Mouse (Mus musculus) midbrain, embryonic 16.5 days (tissue): ENCODE data around the gene Lrmda. TPM values are rescaled to one million over a fixed set of nuclear protein-coding genes. Genes with fewer than 3 reads are reported as not detected.

Source experiments
- ATAC-seq: fragments of 200-750 bp; cut with Nextera tagmentation; 2 replicates; pipeline ENCODE4 v1.8.0; 2017; ENCODE audit warnings: moderate TSS enrichment
- H3K27ac ChIP-seq: fragments of 300-500 bp; sonication (generic); 2 replicates; pipeline ENCODE4 v1.5.1; 2014; ENCODE audit warnings: mild to moderate bottlenecking, low read length, mixed read lengths
- H3K27me3 ChIP-seq: fragments of 300-500 bp; sonication (generic); 2 replicates; pipeline ENCODE4 v1.6.1; 2014; ENCODE audit warnings: low read depth, low read length, mixed read lengths; ENCODE audit not compliant: control insufficient read depth, insufficient read depth
- H3K36me3 ChIP-seq: fragments of 300-500 bp; sonication (generic); 2 replicates; pipeline ENCODE4 v1.6.1; 2014; ENCODE audit warnings: mild to moderate bottlenecking, low read length, moderate library complexity, mixed read lengths; ENCODE audit not compliant: control insufficient read depth, insufficient read depth
- H3K4me1 ChIP-seq: fragments of 300-500 bp; sonication (generic); 2 replicates; pipeline ENCODE4 v1.6.1; 2014; ENCODE audit warnings: mild to moderate bottlenecking, low read length, mixed read lengths; ENCODE audit not compliant: control insufficient read depth, insufficient read depth
- H3K4me2 ChIP-seq: fragments of 300-500 bp; sonication (generic); 2 replicates; pipeline ENCODE4 v1.6.1; 2014; ENCODE audit warnings: mild to moderate bottlenecking, low read length, mixed read lengths
- H3K4me3 ChIP-seq: fragments of 300-500 bp; sonication (generic); 2 replicates; pipeline ENCODE4 v1.5.1; 2014; ENCODE audit warnings: low read depth, mild to moderate bottlenecking, low read length, moderate library complexity, mixed read lengths
- H3K9ac ChIP-seq: fragments of 300-500 bp; sonication (generic); 2 replicates; pipeline ENCODE4 v1.6.1; 2014; ENCODE audit warnings: low read depth, low read length, mixed read lengths
- H3K9me3 ChIP-seq: fragments of 300-500 bp; sonication (generic); replicated peaks from 2 replicates; pipeline ENCODE4 v1.6.1; 2014; ENCODE audit warnings: mild to moderate bottlenecking, low read length, mixed read lengths; ENCODE audit not compliant: control insufficient read depth, poor library complexity, severe bottlenecking
- WGBS: fragments of 180-500 bp; shearing (Covaris S2); extraction: QIAGEN DNeasy Blood & Tissue Kit; methylation state at CpG from one replicate; pipeline ENCODE4 v1.1.7; 2014; 5-methylcytosine and 5-hydroxymethylcytosine counted together
- polyA plus RNA-seq: library from polyadenylated mRNA; unstranded; fragments of >200 nt; fragmentation: Nextera tagmentation; extraction: Ambion mirVana; gene quantifications from 2 replicates; pipeline ENCODE4 v1.2.1, GENCODE M21; 2015

Lrmda gene
- polyA plus RNA-seq, 1 experiment from 2014 or later = not detected

DNA sequence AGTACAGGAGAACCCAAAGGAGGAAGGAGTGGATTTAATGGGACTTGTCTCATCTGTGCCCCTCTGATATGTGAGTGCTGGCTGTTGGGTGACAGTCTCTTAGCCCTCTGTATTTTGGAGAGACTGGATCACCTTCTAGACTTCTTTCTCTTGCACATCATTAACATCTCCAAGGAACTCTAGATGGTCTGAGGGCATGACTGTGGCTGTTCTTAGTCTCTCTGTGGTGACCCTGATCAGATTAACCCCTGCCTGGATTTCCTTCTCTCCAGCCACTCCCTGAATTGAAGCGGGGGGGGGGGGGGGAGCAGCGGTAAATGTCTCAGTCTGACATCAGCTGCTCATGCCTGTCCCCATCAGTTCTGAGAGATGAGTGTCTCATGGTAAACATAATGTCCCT, 528.8 kb downstream of the Lrmda start:
- no peak overlapping the region for H3K4me2 ChIP-seq
- 37% methylated on average over 2 of the region's 2 CpGs for WGBS
- no peak for ATAC-seq
- H3K4me1 ChIP-seq = peaks cover 12% of the 10 kb centered on the region
- H3K27ac ChIP-seq = no peak overlapping the region
- no peaks in the 10 kb centered on the region for H3K36me3 ChIP-seq
- H3K9ac ChIP-seq = no peak overlapping the region
- H3K27me3 ChIP-seq = no peaks in the 10 kb centered on the region
- no peaks in the 10 kb centered on the region for H3K9me3 ChIP-seq
- H3K4me3 ChIP-seq = no peak overlapping the region

DNA sequence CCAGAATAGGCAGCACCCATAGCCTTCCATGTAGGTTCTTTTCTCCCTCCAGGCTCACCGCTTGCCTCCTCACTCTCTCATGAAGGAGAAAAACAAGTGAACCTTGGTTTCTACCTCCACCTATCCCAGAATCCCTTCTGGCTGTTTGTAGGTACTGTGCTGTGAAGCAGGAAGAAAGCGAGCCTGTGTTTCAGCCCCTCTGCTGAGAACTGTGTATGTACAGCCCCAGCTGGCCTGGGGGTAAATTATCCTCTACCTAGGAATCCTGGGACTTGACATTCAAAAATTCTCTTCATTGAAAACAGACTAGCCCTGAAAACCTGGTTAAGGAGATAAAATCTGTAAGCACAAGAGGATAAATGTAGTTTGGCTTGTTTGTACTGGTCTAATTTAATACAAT, 529.7 kb downstream of the Lrmda start:
- no peaks in the 10 kb centered on the region for H3K9me3 ChIP-seq
- no peaks in the 10 kb centered on the region for H3K36me3 ChIP-seq
- peaks cover 12% of the 10 kb centered on the region for H3K4me1 ChIP-seq
- H3K4me3 ChIP-seq = no peak overlapping the region
- ATAC-seq = no peak
- WGBS = 87% methylated on average over 2 of the region's 2 CpGs
- H3K4me2 ChIP-seq = no peak overlapping the region
- H3K27me3 ChIP-seq = no peaks in the 10 kb centered on the region
- no peak overlapping the region for H3K27ac ChIP-seq
- H3K9ac ChIP-seq = no peak overlapping the region

DNA sequence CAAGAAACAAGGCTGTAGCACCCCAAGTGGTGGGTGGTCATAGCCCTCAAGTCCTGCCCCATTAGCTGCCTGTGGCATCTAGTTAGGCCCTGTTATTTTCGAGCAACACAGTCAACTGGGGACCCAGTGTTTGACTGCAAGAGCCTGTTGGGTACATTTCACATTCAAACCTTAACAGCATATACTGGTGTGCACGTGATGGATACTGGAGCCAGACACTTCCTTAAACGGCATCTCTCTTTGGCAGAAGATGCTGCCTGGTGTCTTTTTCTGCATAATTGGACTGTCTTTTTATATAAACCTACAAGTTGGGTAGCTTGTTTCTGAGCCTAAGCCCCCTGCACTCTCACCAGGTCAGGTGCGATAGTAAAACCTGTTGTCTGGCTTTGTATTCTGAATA, 532.8 kb downstream of the Lrmda start:
- H3K4me3 ChIP-seq = no peak overlapping the region
- 39% methylated on average over 4 of the region's 4 CpGs for WGBS
- ATAC-seq = no peak

GRCm38 (mm10) chr14:22552841-22553240, 533.3 kb downstream of the Lrmda start:
- WGBS = 17% methylated on average over 3 of the region's 3 CpGs
- H3K9ac ChIP-seq = no peak overlapping the region
- H3K27ac ChIP-seq = no peak overlapping the region
- H3K4me1 ChIP-seq = no peaks in the 10 kb centered on the region
- no peak overlapping the region for H3K4me3 ChIP-seq
- no peaks in the 10 kb centered on the region for H3K27me3 ChIP-seq
- no peak for ATAC-seq
- H3K4me2 ChIP-seq = no peak overlapping the region
- no peaks in the 10 kb centered on the region for H3K36me3 ChIP-seq
- no peaks in the 10 kb centered on the region for H3K9me3 ChIP-seq

More for the DNA sequence above, 532.8 kb downstream of the Lrmda start:
- Histone ChIP-seq H3K27ac (no peak overlapping the region), H3K27me3 (no peaks in the 10 kb centered on the region), H3K4me1 (no peaks in the 10 kb centered on the region), H3K9me3 (no peaks in the 10 kb centered on the region), H3K9ac (no peak overlapping the region), H3K36me3 (no peaks in the 10 kb centered on the region), H3K4me2 (no peak overlapping the region)

- no peak overlapping the region for H3K4me2 ChIP-seq
- no peaks in the 10 kb centered on the region for H3K9me3 ChIP-seq
- 91% methylated on average over 3 of the region's 3 CpGs for WGBS
- no peaks in the 10 kb centered on the region for H3K4me1 ChIP-seq
- ATAC-seq = no peak
- no peaks in the 10 kb centered on the region for H3K36me3 ChIP-seq
- no peak overlapping the region for H3K4me3 ChIP-seq
- no peak overlapping the region for H3K9ac ChIP-seq
- H3K27ac ChIP-seq = no peak overlapping the region
- no peaks in the 10 kb centered on the region for H3K27me3 ChIP-seq
Measured at GRCm38 (mm10) chr14:22553717-22554116, 534.2 kb downstream of the Lrmda start.

- H3K4me3 ChIP-seq = no peak overlapping the region
- H3K27me3 ChIP-seq = peaks cover 5% of the 10 kb centered on the region; the same call in 1 of the 2 replicates
- ATAC-seq = no peak
- no peak overlapping the region for H3K27ac ChIP-seq
- no peaks in the 10 kb centered on the region for H3K36me3 ChIP-seq
- WGBS = 66% methylated on average over 5 of the region's 5 CpGs
- H3K9ac ChIP-seq = no peak overlapping the region
- no peaks in the 10 kb centered on the region for H3K9me3 ChIP-seq
- peaks cover 13% of the 10 kb centered on the region for H3K4me1 ChIP-seq
- H3K4me2 ChIP-seq = no peak overlapping the region
Measured at GRCm38 (mm10) chr14:22572486-22572885, 553.0 kb downstream of the Lrmda start.

GRCm38 (mm10) chr14:22573585-22573984, 554.1 kb downstream of the Lrmda start:
- Histone ChIP-seq H3K4me1 (peaks cover 19% of the 10 kb centered on the region), H3K4me3 (no peak overlapping the region), H3K36me3 (no peaks in the 10 kb centered on the region), H3K27me3 (peaks cover 7% of the 10 kb centered on the region), H3K9me3 (no peaks in the 10 kb centered on the region), H3K4me2 (no peak overlapping the region), H3K9ac (no peak overlapping the region), H3K27ac (no peak overlapping the region)
- 73% methylated on average over 7 of the region's 7 CpGs for WGBS
- no peak for ATAC-seq

DNA sequence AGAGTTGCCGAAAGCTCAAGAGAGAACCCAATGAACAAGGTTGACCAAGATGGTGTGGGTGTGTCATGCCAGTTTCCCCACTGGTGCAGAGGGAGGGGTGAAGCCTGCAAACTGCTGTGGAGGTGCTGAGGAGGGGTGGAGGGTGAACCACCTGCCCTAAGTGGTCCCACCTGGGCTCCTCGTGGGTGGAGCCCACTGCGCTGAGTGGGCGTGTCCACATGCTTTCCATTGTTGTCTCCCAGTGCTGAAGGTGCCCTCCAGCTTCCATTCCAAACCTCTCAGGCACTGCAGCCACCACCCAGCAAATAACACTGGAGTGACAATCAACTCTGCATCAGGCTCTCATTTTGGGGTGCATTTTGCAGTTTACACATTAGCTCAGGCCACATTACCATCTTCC, 554.5 kb downstream of the Lrmda start:
- H3K27me3 ChIP-seq = peaks cover 7% of the 10 kb centered on the region
- no peaks in the 10 kb centered on the region for H3K36me3 ChIP-seq
- no peak overlapping the region for H3K27ac ChIP-seq
- peaks cover 19% of the 10 kb centered on the region for H3K4me1 ChIP-seq
- ATAC-seq = no peak
- no peak overlapping the region for H3K4me3 ChIP-seq
- H3K9ac ChIP-seq = no peak overlapping the region
- WGBS = 85% methylated on average over 4 of the region's 4 CpGs
- H3K9me3 ChIP-seq = no peaks in the 10 kb centered on the region
- H3K4me2 ChIP-seq = no peak overlapping the region

DNA sequence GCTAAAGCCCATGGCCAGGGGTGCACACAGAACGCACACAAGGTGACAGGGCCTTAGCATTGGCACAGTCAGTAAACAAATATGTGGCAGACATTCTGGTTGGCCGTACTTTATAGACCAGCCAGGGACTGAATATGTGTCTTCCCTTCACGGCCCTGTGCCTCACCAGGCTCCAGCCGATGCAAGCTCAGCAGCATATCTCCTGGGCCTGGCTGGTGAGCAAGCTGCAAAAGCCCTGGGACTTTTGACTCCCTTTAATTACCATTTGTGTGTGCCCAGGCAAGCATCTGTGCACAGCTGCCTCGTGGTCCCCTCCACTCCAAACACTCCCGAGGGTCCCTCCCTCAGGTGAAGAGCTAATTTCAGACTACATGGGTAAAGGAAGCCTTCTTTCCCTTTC, 556.9 kb downstream of the Lrmda start:
- Histone ChIP-seq H3K27ac (no peak overlapping the region), H3K9ac (no peak overlapping the region), H3K4me1 (peaks cover 19% of the 10 kb centered on the region), H3K4me3 (no peak overlapping the region), H3K36me3 (no peaks in the 10 kb centered on the region), H3K27me3 (peaks cover 5% of the 10 kb centered on the region), H3K4me2 (no peak overlapping the region), H3K9me3 (no peaks in the 10 kb centered on the region)
- ATAC-seq = no peak
- WGBS = 28% methylated on average over 6 of the region's 6 CpGs
